Mouse (Mus musculus): ENCODE data around the gene Clasp2. TPM values are rescaled to one million over a fixed set of nuclear protein-coding genes. Genes with fewer than 3 reads are reported as not detected.

Gene Clasp2
- polyA plus RNA-seq (2012; rRNA removed), result 144 and 145 TPM in 2 replicates

DNA sequence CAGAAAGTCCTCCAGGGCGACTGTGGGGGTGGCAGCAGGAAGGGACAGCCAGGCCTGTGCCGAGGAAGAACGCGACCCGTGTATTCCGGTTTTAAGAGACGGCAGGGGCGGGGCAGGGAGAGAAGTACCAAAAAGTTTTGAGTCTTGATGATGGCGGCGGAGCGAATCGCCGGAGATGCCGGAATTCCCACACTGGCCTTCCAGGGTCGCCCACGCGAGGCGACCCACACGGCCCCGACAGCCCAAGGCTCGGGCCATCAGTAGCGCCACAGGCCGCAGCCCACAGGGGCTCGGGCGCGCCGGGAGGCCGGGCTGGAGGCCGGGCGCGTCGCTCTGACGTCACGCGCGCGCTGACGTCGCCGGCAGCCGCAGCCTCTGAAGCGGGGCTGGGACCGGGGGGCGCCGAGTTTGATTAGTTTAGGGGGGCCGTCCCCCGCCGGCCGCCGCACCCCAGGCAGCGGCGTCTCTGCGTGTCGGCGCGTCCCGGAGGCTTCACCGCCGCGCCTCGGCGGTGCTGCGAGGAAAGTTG lies at the start of gene Clasp2:
Gene Clasp2 (plus strand): TSS at position 366 of the 529 bp plus-strand sequence.

DNA sequence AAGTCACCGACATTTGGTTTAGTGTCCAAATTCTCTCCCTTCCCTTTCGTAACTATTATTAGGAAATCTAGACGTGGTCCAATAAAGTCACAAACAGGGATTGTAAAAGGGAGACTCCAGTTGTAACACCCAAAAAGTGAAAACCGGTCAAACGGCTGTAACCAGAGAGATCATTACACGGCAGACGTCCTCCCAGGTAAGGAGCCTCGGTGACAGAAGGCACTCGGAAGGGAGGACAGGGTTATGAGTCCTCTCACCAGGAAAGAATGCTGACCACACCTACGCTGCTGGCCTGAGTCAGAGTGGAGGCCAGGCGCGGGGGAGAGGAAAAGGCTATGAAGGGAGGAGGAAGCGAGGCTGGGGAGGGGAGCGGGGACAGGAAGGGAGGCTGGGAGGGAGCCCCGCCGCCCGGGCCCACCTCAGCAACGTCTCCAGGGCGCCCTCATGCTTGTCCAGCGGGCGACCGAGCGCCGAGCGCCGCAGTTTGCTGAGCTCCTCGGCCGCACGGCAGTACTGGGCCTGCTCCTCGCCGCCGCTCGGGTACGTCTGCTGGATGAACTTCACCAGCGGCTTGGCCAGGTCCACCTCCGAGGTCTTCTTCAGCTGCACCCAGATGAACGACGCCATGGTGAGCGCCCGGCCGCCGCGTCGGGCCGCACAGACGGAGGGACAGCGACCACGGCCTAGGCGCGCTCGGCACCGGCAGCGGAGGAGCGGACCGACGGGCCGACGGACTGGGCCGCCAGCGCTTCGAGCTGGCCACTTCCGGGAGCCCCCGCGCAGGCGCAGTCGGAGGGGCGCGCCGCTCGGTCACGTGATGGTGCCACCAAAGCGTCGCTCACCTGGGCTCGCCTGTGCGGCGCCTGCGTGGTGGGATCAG lies 33.6 kb upstream of the Clasp2 start, which contains the start of gene Pdcd6ip:
Gene Pdcd6ip (minus strand): TSS at position 779 of the 880 bp plus-strand sequence.

DNA sequence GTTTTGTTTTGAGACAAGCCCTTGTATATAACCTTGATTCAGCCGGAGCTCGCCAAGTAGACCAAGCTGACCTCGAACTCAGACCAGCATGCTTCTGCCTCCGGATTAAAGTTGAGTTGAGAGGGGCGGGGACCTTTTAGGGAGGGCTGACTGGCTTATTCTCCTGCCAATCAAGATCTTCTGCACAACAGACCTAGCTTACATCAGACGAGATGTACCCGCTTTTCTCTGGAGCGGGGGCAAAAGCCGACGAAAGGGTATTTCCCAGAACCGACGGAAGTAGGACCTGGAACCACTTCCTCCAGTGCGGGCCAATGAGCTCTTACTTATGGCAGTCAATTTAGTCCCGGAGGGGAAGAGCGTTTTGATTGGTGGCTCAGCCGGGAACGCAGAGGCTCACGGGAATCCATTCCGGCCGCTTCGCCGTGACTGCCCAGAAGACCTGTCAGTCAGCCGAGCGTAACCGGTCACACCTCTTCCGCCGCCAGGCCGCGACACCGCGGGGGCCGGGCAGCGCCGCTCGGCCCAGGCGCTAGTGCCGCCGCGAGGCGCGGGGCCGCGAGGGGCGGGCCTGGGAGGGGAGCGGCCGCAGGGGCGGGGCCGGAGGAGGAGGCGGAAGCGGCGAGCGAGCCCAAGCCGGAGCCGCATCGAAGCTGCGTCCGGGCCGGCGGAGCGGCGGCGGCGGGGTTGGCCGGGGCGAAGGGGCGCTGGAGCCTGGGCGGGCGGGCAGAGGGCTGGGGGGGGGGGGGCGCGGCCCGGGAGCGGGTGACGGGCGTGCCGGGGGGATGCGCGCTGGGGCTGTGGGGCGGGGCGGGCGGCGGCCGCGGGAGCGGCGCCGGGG lies 189.5 kb downstream of the Clasp2 start, which contains the start of gene Ubp1:
Gene Ubp1 (plus strand): TSS at position 401 of the 841 bp plus-strand sequence.

Other genes starting within 250 kb of the Clasp2 start
- gene Pdcd6ip, start 33.2 kb upstream of the Clasp2 start, polyA plus RNA-seq (2012; rRNA removed), result 36.2 and 38.4 TPM in 2 replicates
- gene Ubp1, start 189.5 kb downstream of the Clasp2 start, polyA plus RNA-seq (2012; rRNA removed), result 135 and 146 TPM in 2 replicates

All from central nervous system, embryonic 18 days (tissue).